Mouse (Mus musculus) thymus, postnatal 36 days (tissue): Measurements from ENCODE around the gene Pdzph1.
A peak's percentile ranks its signal among the peaks of the same experiment; 100 is the strongest.

ENCODE experiments used
- DNase-seq, 2 experiments: peaks; one replicate each; pipeline ENCODE4 v3.0.0; 2022; ENCODE audit warnings: mixed read lengths in 2 of 2

Pdzph1 gene

GRCm38 (mm10) chr17:58991275-58991674, at the start of gene Pdzph1:
Pdzph1 (minus strand) TSS chr17:58991375.
- no peak for DNase-seq

DNA sequence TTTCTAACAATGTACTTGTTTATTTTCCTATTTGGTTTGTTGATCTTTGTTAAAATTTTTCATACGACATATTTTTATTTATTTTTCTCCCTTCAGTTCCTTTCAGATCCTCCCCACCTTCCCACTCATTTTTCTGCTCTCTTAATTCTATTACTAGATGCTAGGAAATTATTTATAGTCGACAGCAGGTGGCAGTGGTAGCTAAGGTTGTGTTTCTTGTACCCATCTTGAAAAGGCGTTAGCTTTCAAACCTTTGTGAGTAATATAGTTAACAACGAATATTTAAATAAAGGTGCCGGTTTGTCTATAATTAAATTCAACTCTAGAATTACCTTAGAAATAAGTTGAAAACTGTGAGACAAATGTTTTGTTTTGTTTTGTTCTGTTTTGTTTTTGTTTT, 48.6 kb upstream of the Pdzph1 start:
- DNase-seq, result no peak

DNA sequence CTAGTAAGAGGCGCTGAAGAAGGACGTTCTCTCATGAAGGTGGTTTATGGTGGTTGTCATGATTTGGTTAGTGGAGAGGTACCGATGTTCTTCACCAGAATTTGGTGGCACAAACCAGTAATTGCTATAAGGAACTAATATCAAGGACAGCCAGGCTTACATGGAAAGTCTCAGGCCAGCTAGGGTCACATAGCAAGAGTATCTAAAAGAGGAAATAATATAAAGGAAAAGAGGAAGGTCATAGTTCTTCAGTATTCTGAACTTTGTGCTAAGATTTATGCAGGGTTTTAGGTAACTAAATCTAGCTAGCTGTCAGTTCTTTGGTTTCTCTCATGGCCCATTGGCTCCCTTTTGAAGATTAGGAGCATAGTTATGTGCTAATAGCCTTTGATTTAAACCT, 42.3 kb upstream of the Pdzph1 start:
- DNase-seq, result no peak

- no peak for DNase-seq
These were observed 35.2 kb upstream of the Pdzph1 start for GRCm38 (mm10) chr17:59026336-59026735.

DNA sequence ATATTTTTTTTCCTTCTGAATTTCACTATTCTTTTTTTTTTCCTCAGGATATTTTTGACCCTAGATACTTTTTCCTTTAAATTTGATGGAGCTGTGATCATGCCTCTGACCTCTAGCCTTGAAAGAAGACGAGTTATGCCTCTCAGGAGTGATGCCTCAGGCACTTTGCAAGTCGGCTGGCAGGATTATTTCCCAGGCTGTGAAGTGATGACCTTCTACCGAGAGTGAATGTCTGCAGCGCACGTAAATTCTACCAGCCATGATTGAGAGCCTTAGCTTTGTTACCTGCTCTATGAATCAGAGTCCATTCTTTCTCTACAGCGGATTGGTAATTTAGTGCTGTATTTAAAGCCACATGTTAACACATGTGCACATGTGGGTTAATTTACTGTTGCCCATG, 33.3 kb upstream of the Pdzph1 start:
- no peak for DNase-seq

- no peak for DNase-seq
These were observed 32.8 kb upstream of the Pdzph1 start for GRCm38 (mm10) chr17:59023971-59024370.

DNA sequence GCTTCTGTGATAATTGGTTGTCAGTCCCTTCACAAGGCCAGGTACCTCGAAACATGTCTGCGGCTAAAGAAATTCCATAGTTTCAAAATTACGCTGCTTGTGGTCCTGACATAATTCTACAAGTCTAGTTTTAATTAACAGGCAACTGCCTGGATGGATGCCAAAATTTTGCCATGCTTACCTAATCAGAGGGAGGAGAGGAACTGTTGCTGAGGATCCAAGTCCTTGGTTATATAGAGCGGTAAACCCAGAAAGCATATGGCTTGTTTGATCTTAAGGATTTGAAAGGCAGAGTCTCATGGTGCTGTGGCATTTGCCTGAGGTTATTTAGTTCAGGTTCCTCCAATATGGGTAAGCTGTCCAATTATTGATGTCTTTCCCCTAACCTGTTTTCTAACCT, 27.5 kb upstream of the Pdzph1 start:
- no peak for DNase-seq

- peak; percentile 52 to 56 for DNase-seq
These were observed 21.9 kb upstream of the Pdzph1 start, which contains the start of gene Nudt12 for GRCm38 (mm10) chr17:59013091-59013459. Nudt12 (minus strand) TSS chr17:59013372.

DNA sequence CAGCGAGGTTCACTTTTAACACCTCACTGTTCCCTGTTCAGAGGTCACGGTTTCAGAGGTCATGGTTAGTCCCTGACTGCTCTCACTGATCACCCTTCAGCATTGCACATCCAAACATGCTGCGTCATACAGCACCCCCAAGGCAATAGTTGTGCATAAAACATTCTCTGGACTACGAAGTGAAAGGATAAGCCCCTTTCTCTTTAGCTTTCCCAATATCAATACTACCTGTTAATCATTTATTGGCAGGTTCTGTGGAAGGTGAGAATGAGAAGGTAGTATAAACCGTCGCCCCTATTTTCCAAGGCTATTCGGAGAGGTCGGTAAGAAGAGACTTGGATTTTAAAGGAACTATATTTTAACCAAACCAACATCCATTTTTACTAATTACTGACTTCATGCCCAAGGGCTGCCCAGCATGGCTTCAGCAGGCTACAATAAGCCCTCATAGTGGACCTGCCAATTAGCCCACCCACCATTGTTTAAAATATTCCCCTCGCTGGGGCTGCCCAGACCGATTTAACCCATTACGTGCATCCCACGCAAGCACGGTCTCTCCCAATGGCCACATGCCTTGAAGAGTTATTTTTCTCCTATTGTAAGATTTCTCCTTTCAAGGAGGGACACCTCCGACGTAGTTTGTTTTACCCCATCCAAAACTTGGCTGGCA, 21.4 kb upstream of the Pdzph1 start:
- no peak for DNase-seq

DNA sequence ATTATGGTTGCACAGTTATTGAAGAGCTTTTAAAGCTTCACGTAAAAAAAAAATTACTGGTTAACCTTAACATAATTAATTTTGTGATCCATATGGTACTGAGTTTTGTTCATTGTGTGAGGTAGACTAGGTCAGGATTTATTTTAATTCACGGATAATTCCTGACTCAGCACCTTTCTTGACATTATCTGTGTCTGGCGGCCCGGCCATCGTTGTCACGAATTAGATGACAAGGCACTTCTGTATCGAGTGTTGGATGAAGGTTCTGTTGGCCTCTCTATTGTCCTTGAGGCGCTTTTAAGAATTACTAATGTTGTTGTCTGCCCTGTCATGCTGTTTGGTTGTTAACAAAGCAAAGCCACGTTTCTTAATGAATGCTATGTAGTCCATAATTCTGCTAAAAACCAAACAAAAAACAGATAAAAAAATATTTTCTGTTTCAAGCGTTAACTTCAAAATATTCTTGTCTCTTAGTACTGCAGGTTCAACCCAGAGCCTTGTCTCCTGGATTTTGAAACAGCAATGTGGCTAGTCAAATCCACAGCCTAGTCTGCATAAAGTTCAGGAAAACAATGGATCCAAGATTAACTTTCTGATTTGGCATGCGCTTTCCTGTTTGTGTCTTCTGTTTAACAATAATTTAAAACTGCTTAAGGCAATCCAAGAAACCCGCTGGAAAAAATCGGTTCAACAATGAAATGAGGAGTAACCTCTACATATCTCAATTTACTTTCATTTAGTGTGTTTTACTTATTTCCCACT, 20.6 kb upstream of the Pdzph1 start:
- DNase-seq, result no peak

DNA sequence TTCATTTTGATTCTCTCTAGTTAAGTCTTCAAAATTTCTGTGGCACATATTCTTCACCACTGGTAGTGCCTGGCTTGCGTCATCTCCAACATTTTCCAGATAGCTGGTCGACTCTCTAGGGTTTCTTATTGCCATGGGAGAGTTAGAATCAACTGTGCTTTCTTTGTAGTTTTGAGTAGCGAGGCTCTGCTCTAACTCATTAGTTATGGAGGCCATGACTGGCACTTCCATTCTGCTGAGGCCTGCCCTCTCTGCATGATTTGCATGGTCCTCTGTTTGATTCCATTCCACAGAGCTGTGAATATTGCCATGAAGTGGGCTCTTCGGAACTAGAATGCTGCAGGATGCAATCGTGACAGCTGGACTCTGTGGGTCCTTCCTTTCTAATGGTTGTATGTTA, 17.9 kb downstream of the Pdzph1 start:
- DNase-seq, result no peak

DNA sequence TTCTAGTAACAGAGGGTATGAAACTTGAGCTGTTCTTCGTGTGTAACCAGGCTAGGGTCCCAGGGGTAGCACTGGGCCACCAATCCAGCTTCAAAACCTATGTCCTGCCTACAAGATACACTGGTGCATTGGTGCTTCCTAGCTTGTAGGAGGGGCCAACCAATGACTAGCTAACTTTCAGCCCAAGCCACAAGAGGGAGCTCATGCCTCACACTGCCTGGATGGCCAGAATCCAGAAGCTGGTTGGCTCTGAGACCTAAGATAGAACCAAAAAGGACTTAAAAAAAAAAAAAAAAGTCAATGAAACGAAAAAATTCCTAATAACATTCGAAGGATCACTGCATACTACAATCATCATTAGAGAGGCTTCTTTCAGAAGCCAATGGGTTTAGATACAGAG, 31.3 kb downstream of the Pdzph1 start:
- no peak for DNase-seq

GRCm38 (mm10) chr17:58957055-58957454, 34.1 kb downstream of the Pdzph1 start:
- no peak for DNase-seq

GRCm38 (mm10) chr17:58943015-58943822, 48.0 kb downstream of the Pdzph1 start:
- no peak for DNase-seq

GRCm38 (mm10) chr17:58938598-58938997, 52.6 kb downstream of the Pdzph1 start:
- DNase-seq, result no peak

DNA sequence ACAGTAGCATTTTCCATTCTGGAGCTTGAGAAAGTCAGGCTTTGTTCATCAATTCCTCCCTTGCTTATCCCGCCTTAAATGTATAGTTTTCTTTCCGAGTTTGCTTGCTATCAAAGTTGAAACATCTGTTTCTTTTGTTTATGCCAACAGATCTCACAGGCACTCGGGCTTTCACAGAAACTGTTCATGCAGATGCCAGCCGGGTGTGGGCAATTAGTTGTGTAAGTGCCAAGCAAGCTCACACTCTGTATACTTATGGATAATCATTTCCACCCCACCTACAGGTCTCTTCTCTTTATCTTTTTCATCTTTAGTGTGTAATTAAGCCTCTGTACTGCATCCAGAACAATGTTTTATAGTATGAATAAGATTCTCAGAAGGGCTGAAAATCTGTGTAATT, 53.6 kb downstream of the Pdzph1 start:
- DNase-seq, result no peak

DNA sequence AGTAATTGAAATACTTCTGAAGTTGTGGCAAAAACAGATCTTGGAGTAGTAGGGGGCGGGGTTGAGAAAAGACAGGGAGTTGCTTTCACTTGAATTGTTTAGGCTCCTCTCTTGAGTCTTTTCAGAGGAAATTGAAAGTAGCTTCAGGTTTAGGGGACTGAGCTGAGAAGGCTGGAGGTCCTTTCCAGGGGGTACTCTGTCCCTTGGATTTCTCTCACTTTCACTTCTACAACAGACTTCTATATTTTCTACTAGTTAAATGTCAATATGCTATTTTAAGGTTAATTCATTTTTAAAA, 58.2 kb downstream of the Pdzph1 start:
- no peak for DNase-seq

- DNase-seq, result no peak
These were observed 58.7 kb downstream of the Pdzph1 start for GRCm38 (mm10) chr17:58932279-58932982.

GRCm38 (mm10) chr17:58924754-58925546, 66.2 kb downstream of the Pdzph1 start:
- DNase-seq, result no peak

DNA sequence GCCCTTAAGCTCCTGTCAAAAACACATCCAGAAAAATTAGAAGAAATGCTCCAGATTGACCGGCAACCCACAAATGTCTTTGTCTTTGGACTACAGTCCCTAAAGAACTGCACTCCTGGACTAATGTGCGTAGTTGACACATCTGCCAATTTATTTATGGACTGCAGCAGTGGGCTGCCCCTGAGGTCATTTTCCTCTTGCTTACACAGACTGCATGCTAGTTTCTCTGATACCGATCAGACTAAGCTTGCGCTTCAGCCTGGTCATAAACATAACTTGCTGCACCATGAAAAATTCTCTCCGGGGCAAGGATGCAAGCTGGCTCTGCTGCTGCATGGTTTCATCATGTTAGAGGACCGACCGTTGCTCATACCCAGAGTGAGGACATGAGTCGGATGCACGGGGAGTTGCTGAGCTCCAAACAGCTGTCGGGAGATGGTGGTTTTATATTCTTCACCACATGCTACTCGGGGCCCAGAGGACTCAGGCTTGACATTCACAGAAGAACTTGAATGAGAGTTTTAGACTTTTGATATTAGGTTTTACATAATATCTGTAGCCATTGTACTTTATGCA, 67.2 kb downstream of the Pdzph1 start:
- no peak for DNase-seq

GRCm38 (mm10) chr17:58923316-58923866, 67.8 kb downstream of the Pdzph1 start:
- no peak for DNase-seq

DNA sequence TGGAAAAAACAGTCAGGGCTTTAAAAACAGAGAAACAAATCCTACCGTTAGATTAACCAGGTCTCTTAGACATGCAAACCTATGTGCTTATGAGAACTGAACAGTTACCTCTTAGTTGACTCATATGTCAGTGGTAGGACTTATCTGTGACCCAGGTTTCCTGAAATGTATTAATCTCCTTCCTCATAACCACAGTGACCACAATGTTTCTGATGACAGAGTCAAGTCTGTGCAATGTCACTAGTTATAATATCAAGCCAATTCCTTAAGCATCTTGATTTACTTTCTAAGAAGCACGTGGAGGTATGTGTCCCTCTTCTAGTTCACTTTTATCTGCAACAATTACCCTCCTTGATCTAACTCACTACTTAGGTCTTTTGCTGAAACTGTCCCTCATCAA, 68.4 kb downstream of the Pdzph1 start:
- no peak for DNase-seq
